ENCODE assay signal across 22 mouse cellular contexts in genomic region chr14:23564474-23564873, GRCm38 (mm10).
"Had no signal": no experiment of that assay in that cellular context is flagged by ENCODE, and none has a peak within 500 bp of the region (broad histone marks: within the 10 kb centered on the region; RNA-seq: fewer than 3 reads in every experiment).

No protein-coding gene starts in this region.

- H3K27me3 ChIP-seq: kidney, embryonic 15.5 days; limb, embryonic 12.5 days had no signal

- H3K9ac ChIP-seq: heart, embryonic 12.5 days; kidney, embryonic 15.5 days; limb, embryonic 12.5 days had no signal

- DNase-seq: gastrocnemius, adult 2 months; gastrocnemius, postnatal 10 days; gastrocnemius, postnatal 25 days; heart, adult 18-20 months; heart, postnatal 10 days; kidney, adult 11 months; kidney, adult 2 months; kidney, adult 9 months; kidney, postnatal 14 days; kidney, postnatal 4 days; liver had no signal

- H3K27ac ChIP-seq: gastrocnemius, adult 2 months; heart, embryonic 10.5 days; kidney, embryonic 15.5 days; kidney, postnatal 0 days; layer of hippocampus, adult 2 months; left cerebral cortex, adult 2 months; limb, embryonic 10.5 days had no signal

- H3K4me1 ChIP-seq: heart, embryonic 10.5 days; heart, embryonic 12.5 days had no signal

- ATAC-seq: hindbrain, embryonic 16.5 days; intestine, embryonic 16.5 days had no signal

- H3K36me3 ChIP-seq: heart, embryonic 10.5 days; heart, embryonic 12.5 days; kidney, embryonic 15.5 days; limb, embryonic 10.5 days; limb, embryonic 12.5 days had no signal

- H3K4me2 ChIP-seq: heart, embryonic 12.5 days; kidney, embryonic 15.5 days; limb, embryonic 12.5 days; liver, embryonic 11.5 days had no signal

- H3K9me3 ChIP-seq: heart, embryonic 10.5 days; heart, embryonic 12.5 days; kidney, embryonic 15.5 days; limb, embryonic 10.5 days; limb, embryonic 12.5 days had no signal

- H3K4me3 ChIP-seq: gastrocnemius, adult 2 months; heart, embryonic 10.5 days; heart, embryonic 12.5 days; kidney, embryonic 15.5 days; layer of hippocampus, adult 2 months; left cerebral cortex, adult 2 months; limb, embryonic 10.5 days; limb, embryonic 12.5 days had no signal
